Mouse (Mus musculus): Measurements from ENCODE around the gene Emg1. TPM values are rescaled to one million over a fixed set of nuclear protein-coding genes. Genes with fewer than 3 reads are reported as not detected.

Emg1 gene
- polyA plus RNA-seq, 1 experiment from 2014 or later, result 110 TPM

- WGBS, result 82% methylated on average over 7 of the region's 7 CpGs
- no peak for ATAC-seq (ENCODE audit: low read depth)
Observed at GRCm38 (mm10) chr6:124719354-124719978, 7.5 kb upstream of the Emg1 start.

GRCm38 (mm10) chr6:124718703-124719102, 6.7 kb upstream of the Emg1 start:
- Histone ChIP-seq H3K36me3 (peaks cover 40% of the 10 kb centered on the region), H3K27me3 (no peaks in the 10 kb centered on the region), H3K4me2 (no peak overlapping the region), H3K4me1 (replicated peaks) (peaks cover 4% of the 10 kb centered on the region), H3K27ac (replicated peaks) (no peak overlapping the region), H3K9me3 (no peaks in the 10 kb centered on the region), H3K4me3 (no peak overlapping the region), H3K9ac (no peak overlapping the region)
- ATAC-seq (ENCODE audit: low read depth), result no peak
- WGBS, result 60% methylated on average over 13 of the region's 16 CpGs

More at GRCm38 (mm10) chr6:124719354-124719978, 7.5 kb upstream of the Emg1 start:
- Histone ChIP-seq H3K4me1 (replicated peaks) (no peaks in the 10 kb centered on the region), H3K9me3 (no peaks in the 10 kb centered on the region), H3K4me2 (no peak overlapping the region), H3K4me3 (no peak overlapping the region), H3K36me3 (peaks cover 35% of the 10 kb centered on the region), H3K27me3 (no peaks in the 10 kb centered on the region), H3K27ac (replicated peaks) (no peak overlapping the region), H3K9ac (no peak overlapping the region)

GRCm38 (mm10) chr6:124717968-124718367, 6.0 kb upstream of the Emg1 start:
- 85% methylated on average over 13 of the region's 13 CpGs for WGBS
- ATAC-seq (ENCODE audit: low read depth), result no peak
- Histone ChIP-seq H3K4me3 (no peak overlapping the region), H3K4me1 (replicated peaks) (peaks cover 11% of the 10 kb centered on the region), H3K9ac (no peak overlapping the region), H3K36me3 (peaks cover 41% of the 10 kb centered on the region), H3K27ac (replicated peaks) (no peak overlapping the region), H3K27me3 (no peaks in the 10 kb centered on the region), H3K9me3 (no peaks in the 10 kb centered on the region), H3K4me2 (no peak overlapping the region)

- no peak overlapping the region for H3K27ac ChIP-seq (replicated peaks)
- peaks cover 16% of the 10 kb centered on the region for H3K4me1 ChIP-seq (replicated peaks)
- H3K4me3 ChIP-seq, result no peak overlapping the region
- peaks cover 41% of the 10 kb centered on the region for H3K36me3 ChIP-seq
- no peaks in the 10 kb centered on the region for H3K27me3 ChIP-seq
- 72% methylated on average over 20 of the region's 20 CpGs for WGBS
- H3K4me2 ChIP-seq, result no peak overlapping the region
- ATAC-seq (ENCODE audit: low read depth), result no peak
- no peak overlapping the region for H3K9ac ChIP-seq
- H3K9me3 ChIP-seq, result no peaks in the 10 kb centered on the region
Observed at GRCm38 (mm10) chr6:124716864-124717490, 5.0 kb upstream of the Emg1 start.

GRCm38 (mm10) chr6:124712918-124713317, 940 bp upstream of the Emg1 start:
- no peaks in the 10 kb centered on the region for H3K9me3 ChIP-seq
- no peaks in the 10 kb centered on the region for H3K27me3 ChIP-seq
- H3K4me3 ChIP-seq, result peak overlapping the region; percentile 99
- peaks cover 39% of the 10 kb centered on the region for H3K4me1 ChIP-seq (replicated peaks)
- peak overlapping the region; percentile 94 for H3K4me2 ChIP-seq
- H3K27ac ChIP-seq (replicated peaks), result peak overlapping the region; percentile 84; the same call in 1 of the 2 replicates
- peak overlapping the region; percentile 95 for H3K9ac ChIP-seq
- peaks cover 48% of the 10 kb centered on the region for H3K36me3 ChIP-seq
- no peak for ATAC-seq (ENCODE audit: low read depth)
- WGBS, result 21% methylated on average over 11 of the region's 11 CpGs

- H3K9ac ChIP-seq, result no peak overlapping the region
- WGBS, result 93% methylated on average over 10 of the region's 10 CpGs
- ATAC-seq (ENCODE audit: low read depth), result no peak
- H3K36me3 ChIP-seq, result peaks cover 50% of the 10 kb centered on the region
- peaks cover 32% of the 10 kb centered on the region for H3K4me1 ChIP-seq (replicated peaks)
- no peak overlapping the region for H3K4me2 ChIP-seq
- no peaks in the 10 kb centered on the region for H3K9me3 ChIP-seq
- no peak overlapping the region for H3K4me3 ChIP-seq
- H3K27me3 ChIP-seq, result no peaks in the 10 kb centered on the region
- H3K27ac ChIP-seq (replicated peaks), result no peak overlapping the region
Observed at GRCm38 (mm10) chr6:124708289-124708889, 3.6 kb downstream of the Emg1 start.

- Histone ChIP-seq H3K4me1 (replicated peaks) (peaks cover 20% of the 10 kb centered on the region), H3K36me3 (peaks cover 72% of the 10 kb centered on the region), H3K27ac (replicated peaks) (no peak overlapping the region), H3K9ac (no peak overlapping the region), H3K4me3 (no peak overlapping the region), H3K27me3 (no peaks in the 10 kb centered on the region), H3K4me2 (no peak overlapping the region), H3K9me3 (no peaks in the 10 kb centered on the region)
- no peak for ATAC-seq (ENCODE audit: low read depth)
- 90% methylated on average over 5 of the region's 5 CpGs for WGBS
Observed at GRCm38 (mm10) chr6:124706061-124706627, 5.8 kb downstream of the Emg1 start.

- Histone ChIP-seq H3K4me3 (no peak overlapping the region), H3K27me3 (no peaks in the 10 kb centered on the region), H3K9ac (no peak overlapping the region), H3K36me3 (peaks cover 85% of the 10 kb centered on the region), H3K9me3 (no peaks in the 10 kb centered on the region), H3K27ac (replicated peaks) (no peak overlapping the region), H3K4me2 (no peak overlapping the region), H3K4me1 (replicated peaks) (peaks cover 3% of the 10 kb centered on the region; the same call in 1 of the 2 replicates)
- WGBS, result 97% methylated on average over 2 of the region's 2 CpGs
- no peak for ATAC-seq (ENCODE audit: low read depth)
Observed at GRCm38 (mm10) chr6:124704417-124704816, 7.6 kb downstream of the Emg1 start.

GRCm38 (mm10) chr6:124703789-124704188, 8.2 kb downstream of the Emg1 start:
- H3K36me3 ChIP-seq, result peaks cover 92% of the 10 kb centered on the region
- no peak overlapping the region for H3K27ac ChIP-seq (replicated peaks)

GRCm38 (mm10) chr6:124702784-124703103, 9.2 kb downstream of the Emg1 start:
- Histone ChIP-seq H3K27me3 (no peaks in the 10 kb centered on the region), H3K9ac (no peak overlapping the region), H3K27ac (replicated peaks) (no peak overlapping the region), H3K4me3 (no peak overlapping the region), H3K4me2 (no peak overlapping the region), H3K36me3 (peaks cover 85% of the 10 kb centered on the region), H3K4me1 (replicated peaks) (no peaks in the 10 kb centered on the region), H3K9me3 (no peaks in the 10 kb centered on the region)
- 59% methylated on average over 3 of the region's 3 CpGs for WGBS
- peak; percentile 33 for ATAC-seq (ENCODE audit: low read depth)

More at GRCm38 (mm10) chr6:124703789-124704188, 8.2 kb downstream of the Emg1 start:
- Histone ChIP-seq H3K9ac (no peak overlapping the region), H3K4me3 (no peak overlapping the region), H3K9me3 (no peaks in the 10 kb centered on the region), H3K27me3 (no peaks in the 10 kb centered on the region), H3K4me2 (no peak overlapping the region), H3K4me1 (replicated peaks) (no peaks in the 10 kb centered on the region)
- 85% methylated on average over 7 of the region's 7 CpGs for WGBS
- no peak for ATAC-seq (ENCODE audit: low read depth)

GRCm38 (mm10) chr6:124702102-124702783, 9.7 kb downstream of the Emg1 start:
- Histone ChIP-seq H3K36me3 (peaks cover 81% of the 10 kb centered on the region), H3K9ac (no peak overlapping the region), H3K4me2 (no peak overlapping the region), H3K4me3 (no peak overlapping the region), H3K4me1 (replicated peaks) (no peaks in the 10 kb centered on the region), H3K9me3 (no peaks in the 10 kb centered on the region), H3K27ac (replicated peaks) (no peak overlapping the region), H3K27me3 (no peaks in the 10 kb centered on the region)
- WGBS, result 93% methylated on average over 17 of the region's 17 CpGs
- ATAC-seq (ENCODE audit: low read depth), result 0 out of 2 replicates have a peak, but pooled peaks have one; percentile 7

GRCm38 (mm10) chr6:124701338-124701737, 10.6 kb downstream of the Emg1 start:
- H3K36me3 ChIP-seq, result peaks cover 74% of the 10 kb centered on the region

More at GRCm38 (mm10) chr6:124701338-124701737, 10.6 kb downstream of the Emg1 start:
- Histone ChIP-seq H3K4me2 (no peak overlapping the region), H3K4me1 (replicated peaks) (no peaks in the 10 kb centered on the region), H3K27me3 (no peaks in the 10 kb centered on the region), H3K27ac (replicated peaks) (no peak overlapping the region), H3K4me3 (no peak overlapping the region), H3K9me3 (no peaks in the 10 kb centered on the region), H3K9ac (no peak overlapping the region)
- 81% methylated on average over 8 of the region's 8 CpGs for WGBS
- 0 out of 2 replicates have a peak, but pooled peaks have one; percentile 10 for ATAC-seq (ENCODE audit: low read depth)

Measured in neural tube, embryonic 13.5 days (tissue).